Mouse (Mus musculus): ENCODE measurements around the gene Cadm3. TPM values are rescaled to one million over a fixed set of nuclear protein-coding genes. Genes with fewer than 3 reads are reported as not detected.
A peak's percentile ranks its signal among the peaks of the same experiment; 100 is the strongest.
"Not testable (repeated sequence)": the region's sequence is repeated elsewhere in the genome, so short reads cannot be mapped to it uniquely, and the experiment has no call there.

Gene Cadm3
- polyA plus RNA-seq, 1 experiment from 2014 or later, result 16.0 TPM

DNA sequence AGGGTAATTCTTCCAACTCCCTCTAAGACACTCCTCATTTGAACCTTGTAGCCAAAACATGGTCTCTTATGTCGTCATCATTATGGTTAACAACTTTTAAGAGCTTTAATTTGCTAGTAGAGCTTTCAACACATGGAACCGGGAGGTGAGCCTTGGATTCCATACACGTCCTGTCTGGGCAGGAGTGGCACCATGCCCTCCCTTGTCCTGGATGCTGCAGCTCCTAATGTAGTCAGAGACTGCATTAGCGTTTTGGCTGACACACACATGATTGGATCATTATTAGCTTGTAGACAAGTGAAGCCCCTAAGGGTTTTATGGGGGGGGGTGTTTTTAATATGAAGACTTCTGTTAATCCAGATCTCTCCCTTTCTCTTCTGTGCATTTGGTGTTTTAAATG lies 42.5 kb downstream of the Cadm3 start:
- DNase-seq (ENCODE audit: low spot score) (no peak), ATAC-seq (replicated peaks; ENCODE audit: low FRiP score) (no peak)
- 76% methylated on average over 4 of the region's 4 CpGs for WGBS

DNA sequence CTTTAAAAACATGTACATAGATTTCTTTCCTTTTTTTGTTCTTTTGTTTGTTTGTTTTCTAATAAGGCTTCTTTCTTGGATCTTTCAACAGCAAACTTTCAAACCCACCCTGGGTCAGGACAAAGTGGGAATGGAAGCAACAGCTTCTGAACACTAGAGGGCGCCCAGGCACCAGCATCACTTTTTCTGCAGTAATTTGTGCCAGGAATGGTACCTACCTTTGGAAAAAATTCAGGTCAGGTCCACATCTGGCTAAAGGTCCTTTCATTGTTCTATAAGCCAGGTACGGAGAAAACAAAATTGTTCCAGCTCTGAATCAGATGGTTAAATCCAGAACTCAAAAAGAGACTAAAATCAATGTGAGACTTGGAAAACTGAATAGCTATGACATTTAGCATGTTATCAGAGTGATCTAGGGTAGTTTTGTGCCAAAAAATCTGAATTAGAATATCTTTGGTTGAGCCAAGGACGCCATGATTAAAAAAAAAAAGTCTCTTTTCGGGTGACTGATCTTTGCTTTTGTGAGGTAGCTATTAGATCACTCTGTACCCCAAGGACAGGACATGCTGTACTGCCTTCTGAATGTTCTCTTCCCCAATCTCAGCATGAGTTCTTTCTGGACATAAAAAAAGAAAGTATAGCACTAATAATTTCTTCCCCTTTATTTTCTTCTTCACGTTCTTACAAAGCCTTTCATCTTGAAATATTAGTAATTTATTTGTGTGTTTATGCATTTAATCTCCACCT lies 43.5 kb downstream of the Cadm3 start:
- Histone ChIP-seq H3K27me3 (ENCODE audit: control insufficient read depth, insufficient read depth, low read length) (no peaks in the 10 kb centered on the region), H3K27ac (ENCODE audit: low read depth, low read length) (no peak overlapping the region), H3K36me3 (ENCODE audit: control insufficient read depth, insufficient read depth, low read length) (no peaks in the 10 kb centered on the region), H3K4me2 (ENCODE audit: low read depth, low read length, severe bottlenecking) (no peak overlapping the region), H3K9me3 (ENCODE audit: control insufficient read depth, low read length) (no peaks in the 10 kb centered on the region), H3K4me1 (replicated peaks; ENCODE audit: control insufficient read depth, insufficient read depth, low read length) (no peaks in the 10 kb centered on the region), H3K4me3 (ENCODE audit: low read depth, low read length) (no peak overlapping the region), H3K9ac (ENCODE audit: low read length) (no peak overlapping the region)
- 31% methylated on average over 5 of the region's 5 CpGs for WGBS
- ATAC-seq (replicated peaks; ENCODE audit: low FRiP score) (no peak), DNase-seq (ENCODE audit: low spot score) (peak; percentile 69)

More for the DNA sequence above, 42.5 kb downstream of the Cadm3 start:
- H3K4me3 ChIP-seq (ENCODE audit: low read depth, low read length), result no peak overlapping the region
- no peaks in the 10 kb centered on the region for H3K4me1 ChIP-seq (replicated peaks; ENCODE audit: control insufficient read depth, insufficient read depth, low read length)
- no peak overlapping the region for H3K4me2 ChIP-seq (ENCODE audit: low read depth, low read length, severe bottlenecking)
- no peak overlapping the region for H3K27ac ChIP-seq (ENCODE audit: low read depth, low read length)
- H3K9me3 ChIP-seq (ENCODE audit: control insufficient read depth, low read length), result no peaks in the 10 kb centered on the region
- H3K36me3 ChIP-seq (ENCODE audit: control insufficient read depth, insufficient read depth, low read length), result no peaks in the 10 kb centered on the region
- no peak overlapping the region for H3K9ac ChIP-seq (ENCODE audit: low read length)
- H3K27me3 ChIP-seq (ENCODE audit: control insufficient read depth, insufficient read depth, low read length), result no peaks in the 10 kb centered on the region

DNA sequence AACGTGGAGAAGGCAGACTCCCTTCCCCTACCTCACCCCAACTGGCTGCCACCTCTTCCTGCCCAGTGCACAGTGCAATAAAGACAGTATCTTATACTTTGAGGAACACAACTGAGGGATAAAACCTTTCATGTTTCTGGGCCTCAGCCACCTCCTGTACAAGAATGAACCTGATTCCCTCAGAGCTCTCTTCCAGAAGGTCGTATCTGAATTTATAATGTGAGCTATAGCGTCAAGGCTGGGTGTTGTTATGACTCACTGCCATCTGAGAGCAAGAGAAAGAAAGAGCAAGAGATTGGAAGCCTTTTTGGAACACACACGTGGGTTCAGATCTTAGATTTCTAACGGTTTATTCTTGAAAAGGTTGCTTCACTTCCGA lies 45.3 kb downstream of the Cadm3 start:
- Histone ChIP-seq H3K4me2 (ENCODE audit: low read depth, low read length, severe bottlenecking) (no peak overlapping the region), H3K9me3 (ENCODE audit: control insufficient read depth, low read length) (no peaks in the 10 kb centered on the region), H3K4me1 (replicated peaks; ENCODE audit: control insufficient read depth, insufficient read depth, low read length) (no peaks in the 10 kb centered on the region), H3K9ac (ENCODE audit: low read length) (no peak overlapping the region), H3K27me3 (ENCODE audit: control insufficient read depth, insufficient read depth, low read length) (no peaks in the 10 kb centered on the region), H3K4me3 (ENCODE audit: low read depth, low read length) (no peak overlapping the region), H3K36me3 (ENCODE audit: control insufficient read depth, insufficient read depth, low read length) (no peaks in the 10 kb centered on the region), H3K27ac (ENCODE audit: low read depth, low read length) (no peak overlapping the region)
- ATAC-seq (replicated peaks; ENCODE audit: low FRiP score) (no peak), DNase-seq (ENCODE audit: low spot score) (no peak)
- 68% methylated on average over 6 of the region's 6 CpGs for WGBS

DNA sequence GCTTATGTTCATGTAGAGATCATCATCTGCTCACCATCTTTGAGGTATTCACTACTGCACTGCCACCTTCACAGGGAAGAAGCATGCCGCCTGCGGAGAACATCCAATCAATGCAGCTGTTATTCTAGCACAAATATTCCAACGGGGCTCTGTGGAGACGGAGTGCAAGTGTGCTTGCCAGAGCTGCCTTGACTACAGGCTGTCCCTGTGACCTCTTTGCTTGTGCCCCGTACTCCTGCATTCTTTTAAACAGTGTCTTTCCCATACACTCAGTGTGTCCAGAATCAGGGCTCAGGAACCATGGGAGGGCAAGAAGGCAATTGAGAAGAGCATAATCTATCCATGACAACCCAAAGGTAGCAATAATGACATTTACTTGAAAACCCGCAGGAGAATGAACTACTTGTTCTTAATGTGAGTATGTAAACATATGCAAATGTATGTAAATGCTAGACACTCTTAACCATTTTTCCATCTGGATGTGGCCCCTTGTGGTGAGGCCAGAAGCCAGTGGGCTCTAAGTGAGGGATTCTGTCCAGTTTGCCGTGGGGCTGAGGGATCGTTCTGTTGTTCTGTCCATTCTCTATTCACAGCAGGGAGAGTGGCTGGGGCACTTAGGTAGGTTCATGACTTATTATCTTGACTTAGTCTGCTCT lies 45.8 kb downstream of the Cadm3 start:
- ATAC-seq (replicated peaks; ENCODE audit: low FRiP score), result no peak
- H3K4me2 ChIP-seq (ENCODE audit: low read depth, low read length, severe bottlenecking), result no peak overlapping the region
- no peak overlapping the region for H3K27ac ChIP-seq (ENCODE audit: low read depth, low read length)
- 76% methylated on average over 8 of the region's 8 CpGs for WGBS
- no peaks in the 10 kb centered on the region for H3K9me3 ChIP-seq (ENCODE audit: control insufficient read depth, low read length)
- H3K4me1 ChIP-seq (replicated peaks; ENCODE audit: control insufficient read depth, insufficient read depth, low read length), result no peaks in the 10 kb centered on the region
- H3K36me3 ChIP-seq (ENCODE audit: control insufficient read depth, insufficient read depth, low read length), result no peaks in the 10 kb centered on the region
- no peaks in the 10 kb centered on the region for H3K27me3 ChIP-seq (ENCODE audit: control insufficient read depth, insufficient read depth, low read length)
- no peak for DNase-seq (ENCODE audit: low spot score)
- H3K4me3 ChIP-seq (ENCODE audit: low read depth, low read length), result no peak overlapping the region
- no peak overlapping the region for H3K9ac ChIP-seq (ENCODE audit: low read length)

DNA sequence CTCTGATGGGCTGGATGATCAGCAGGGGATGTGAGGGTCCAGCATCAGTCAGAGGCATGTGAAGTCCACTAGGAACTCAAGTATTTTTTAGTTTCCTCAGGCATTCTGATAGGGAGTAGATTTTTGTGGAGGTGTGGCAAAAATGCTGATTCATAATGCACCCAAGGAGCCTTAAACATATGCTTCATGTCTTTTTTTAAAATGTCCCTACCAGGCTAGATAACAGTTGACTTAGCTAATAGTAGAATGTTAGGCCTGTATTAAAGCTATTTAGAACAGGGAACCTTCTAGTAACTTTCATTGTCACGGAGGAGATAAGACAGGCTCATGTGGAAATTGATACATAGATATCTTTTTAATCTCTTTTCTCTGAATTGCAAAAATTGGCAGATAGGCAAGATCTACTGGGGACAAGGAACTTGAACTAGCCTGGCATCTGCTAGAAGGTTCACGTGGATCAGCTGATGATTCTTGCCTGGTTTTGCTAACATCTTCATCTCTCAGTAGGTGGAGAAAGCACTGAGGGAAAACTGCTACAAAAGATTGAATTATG lies 49.5 kb downstream of the Cadm3 start:
- DNase-seq (ENCODE audit: low spot score), result no peak
- Histone ChIP-seq H3K27ac (ENCODE audit: low read depth, low read length) (no peak overlapping the region), H3K9ac (ENCODE audit: low read length) (no peak overlapping the region), H3K4me2 (ENCODE audit: low read depth, low read length, severe bottlenecking) (no peak overlapping the region), H3K9me3 (ENCODE audit: control insufficient read depth, low read length) (no peaks in the 10 kb centered on the region), H3K4me3 (ENCODE audit: low read depth, low read length) (no peak overlapping the region), H3K36me3 (ENCODE audit: control insufficient read depth, insufficient read depth, low read length) (no peaks in the 10 kb centered on the region), H3K27me3 (ENCODE audit: control insufficient read depth, insufficient read depth, low read length) (no peaks in the 10 kb centered on the region), H3K4me1 (replicated peaks; ENCODE audit: control insufficient read depth, insufficient read depth, low read length) (no peaks in the 10 kb centered on the region)
- no peak for ATAC-seq (replicated peaks; ENCODE audit: low FRiP score)
- 97% methylated on average over 2 of the region's 2 CpGs for WGBS

DNA sequence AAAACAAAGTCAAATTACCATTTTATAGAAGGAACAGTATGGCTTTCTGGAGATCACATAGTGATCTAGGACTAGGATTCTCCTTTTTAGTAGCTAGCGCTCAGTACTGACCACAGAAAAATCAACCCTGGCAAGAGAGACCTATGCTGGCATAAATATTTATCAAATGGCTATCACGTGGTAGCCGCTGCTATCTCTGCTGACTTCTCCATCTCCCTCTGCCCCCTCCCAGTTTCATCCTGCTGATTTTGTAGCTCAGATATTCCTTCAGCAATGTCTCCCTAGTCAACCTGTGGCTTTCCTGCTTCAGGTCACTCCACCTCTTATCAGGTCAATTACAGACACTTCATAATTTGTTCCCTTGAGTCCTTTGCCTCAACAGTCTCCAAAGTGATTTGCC lies 51.8 kb downstream of the Cadm3 start:
- Histone ChIP-seq H3K9ac (ENCODE audit: low read length) (no peak overlapping the region), H3K27me3 (ENCODE audit: control insufficient read depth, insufficient read depth, low read length) (no peaks in the 10 kb centered on the region), H3K9me3 (ENCODE audit: control insufficient read depth, low read length) (no peaks in the 10 kb centered on the region), H3K4me3 (ENCODE audit: low read depth, low read length) (no peak overlapping the region), H3K27ac (ENCODE audit: low read depth, low read length) (no peak overlapping the region), H3K36me3 (ENCODE audit: control insufficient read depth, insufficient read depth, low read length) (no peaks in the 10 kb centered on the region), H3K4me1 (replicated peaks; ENCODE audit: control insufficient read depth, insufficient read depth, low read length) (no peaks in the 10 kb centered on the region), H3K4me2 (ENCODE audit: low read depth, low read length, severe bottlenecking) (no peak overlapping the region)
- no peak for ATAC-seq (replicated peaks; ENCODE audit: low FRiP score)
- no peak for DNase-seq (ENCODE audit: low spot score)
- 86% methylated on average over 3 of the region's 3 CpGs for WGBS

DNA sequence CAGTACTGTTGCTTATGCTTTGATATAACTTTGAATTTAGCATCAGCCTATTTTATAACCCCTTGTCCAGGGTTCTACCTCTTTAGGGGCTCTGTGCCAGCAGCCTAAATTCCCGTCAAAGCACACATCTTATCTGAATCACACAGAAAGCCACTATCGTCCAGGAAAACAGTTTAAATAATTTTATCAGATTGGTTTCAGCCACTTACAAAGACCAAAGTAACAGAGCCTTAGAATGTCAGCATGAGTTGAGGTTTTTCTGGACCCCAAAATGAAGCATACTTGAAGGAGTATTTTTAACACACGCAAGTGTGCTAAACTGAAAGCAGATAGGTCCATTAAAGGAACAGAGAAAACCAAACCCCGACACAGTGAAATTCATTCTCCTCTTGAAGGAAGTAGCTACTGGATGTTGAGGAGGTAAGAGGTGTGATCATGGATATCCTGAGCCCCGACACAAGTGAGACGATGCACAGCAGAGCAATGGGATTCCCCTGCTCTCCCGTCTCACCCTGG lies 53.9 kb downstream of the Cadm3 start:
- not testable (repeated sequence) for H3K4me2 ChIP-seq (ENCODE audit: low read depth, low read length, severe bottlenecking); H3K4me1 ChIP-seq (replicated peaks; ENCODE audit: control insufficient read depth, insufficient read depth, low read length); H3K4me3 ChIP-seq (ENCODE audit: low read depth, low read length); H3K27me3 ChIP-seq (ENCODE audit: control insufficient read depth, insufficient read depth, low read length); H3K9ac ChIP-seq (ENCODE audit: low read length); ATAC-seq (replicated peaks; ENCODE audit: low FRiP score); H3K36me3 ChIP-seq (ENCODE audit: control insufficient read depth, insufficient read depth, low read length); H3K9me3 ChIP-seq (ENCODE audit: control insufficient read depth, low read length); H3K27ac ChIP-seq (ENCODE audit: low read depth, low read length); DNase-seq (ENCODE audit: low spot score)
- WGBS, result 91% methylated on average over 7 of the region's 7 CpGs

DNA sequence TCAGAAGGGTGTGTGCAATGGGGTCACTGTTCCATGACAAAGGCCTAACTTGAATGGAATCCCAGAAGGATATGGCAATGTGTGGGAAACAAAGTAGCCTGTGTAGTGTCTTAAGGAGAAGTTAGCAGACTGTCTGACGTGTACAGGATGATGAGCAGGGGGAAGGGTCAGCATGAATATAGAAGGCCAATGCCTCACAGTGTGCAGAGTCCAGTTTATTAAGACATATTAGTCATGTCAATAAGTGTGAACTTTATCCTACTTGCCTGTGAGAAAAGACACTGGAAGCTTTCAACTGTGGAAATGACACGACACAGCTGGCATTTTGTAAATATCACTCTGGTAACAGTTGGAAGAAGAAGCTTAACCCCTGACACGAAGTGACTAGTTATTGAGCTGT lies 64.7 kb downstream of the Cadm3 start:
- not testable (repeated sequence) for ATAC-seq (replicated peaks; ENCODE audit: low FRiP score); H3K9ac ChIP-seq (ENCODE audit: low read length); H3K27me3 ChIP-seq (ENCODE audit: control insufficient read depth, insufficient read depth, low read length); H3K27ac ChIP-seq (ENCODE audit: low read depth, low read length); DNase-seq (ENCODE audit: low spot score); H3K4me1 ChIP-seq (replicated peaks; ENCODE audit: control insufficient read depth, insufficient read depth, low read length); H3K36me3 ChIP-seq (ENCODE audit: control insufficient read depth, insufficient read depth, low read length); H3K4me2 ChIP-seq (ENCODE audit: low read depth, low read length, severe bottlenecking); H3K4me3 ChIP-seq (ENCODE audit: low read depth, low read length); H3K9me3 ChIP-seq (ENCODE audit: control insufficient read depth, low read length)
- 66% methylated on average over 3 of the region's 3 CpGs for WGBS

Measured in forebrain, embryonic 11.5 days (tissue).